Mouse (Mus musculus): ENCODE results near the gene Acsf2. TPM values are rescaled to one million over a fixed set of nuclear protein-coding genes. Genes with fewer than 3 reads are reported as not detected.
A peak's percentile ranks its signal among the peaks of the same experiment; 100 is the strongest.

Gene Acsf2
- polyA plus RNA-seq, 1 experiment from 2014 or later, result 4.2 TPM

- Histone ChIP-seq H3K36me3 (no peaks in the 10 kb centered on the region), H3K4me2 (replicated peaks) (no peak overlapping the region)
Measured at GRCm38 (mm10) chr11:94621458-94621852, 19.8 kb upstream of the Acsf2 start.

GRCm38 (mm10) chr11:94620766-94621457, 19.2 kb upstream of the Acsf2 start:
- Histone ChIP-seq H3K4me1 (replicated peaks) (no peaks in the 10 kb centered on the region), H3K4me3 (replicated peaks) (no peak overlapping the region), H3K4me2 (replicated peaks) (no peak overlapping the region), H3K27me3 (replicated peaks) (no peaks in the 10 kb centered on the region), H3K36me3 (no peaks in the 10 kb centered on the region), H3K9ac (no peak overlapping the region), H3K9me3 (no peaks in the 10 kb centered on the region), H3K27ac (no peak overlapping the region)
- no peak for ATAC-seq
- 65% methylated on average over 6 of the region's 6 CpGs for WGBS

More at GRCm38 (mm10) chr11:94621458-94621852, 19.8 kb upstream of the Acsf2 start:
- H3K4me3 ChIP-seq (replicated peaks), result no peak overlapping the region
- H3K9me3 ChIP-seq, result no peaks in the 10 kb centered on the region
- no peaks in the 10 kb centered on the region for H3K4me1 ChIP-seq (replicated peaks)
- no peak overlapping the region for H3K27ac ChIP-seq
- ATAC-seq, result no peak
- no peaks in the 10 kb centered on the region for H3K27me3 ChIP-seq (replicated peaks)
- H3K9ac ChIP-seq, result no peak overlapping the region

- H3K9me3 ChIP-seq, result no peaks in the 10 kb centered on the region
- no peak overlapping the region for H3K4me3 ChIP-seq (replicated peaks)
- no peak overlapping the region for H3K27ac ChIP-seq
- no peak overlapping the region for H3K4me2 ChIP-seq (replicated peaks)
- H3K27me3 ChIP-seq (replicated peaks), result no peaks in the 10 kb centered on the region
- H3K4me1 ChIP-seq (replicated peaks), result no peaks in the 10 kb centered on the region
- no peak for ATAC-seq
- no peak overlapping the region for H3K9ac ChIP-seq
- 87% methylated on average over 2 of the region's 2 CpGs for WGBS
- H3K36me3 ChIP-seq, result no peaks in the 10 kb centered on the region
Measured at GRCm38 (mm10) chr11:94617646-94618045, 16.0 kb upstream of the Acsf2 start.

GRCm38 (mm10) chr11:94615494-94615893, 13.8 kb upstream of the Acsf2 start:
- no peak for ATAC-seq
- Histone ChIP-seq H3K27ac (no peak overlapping the region), H3K27me3 (replicated peaks) (no peaks in the 10 kb centered on the region), H3K36me3 (no peaks in the 10 kb centered on the region), H3K4me3 (replicated peaks) (no peak overlapping the region), H3K9ac (no peak overlapping the region), H3K4me2 (replicated peaks) (no peak overlapping the region), H3K4me1 (replicated peaks) (no peaks in the 10 kb centered on the region), H3K9me3 (no peaks in the 10 kb centered on the region)
- WGBS, result 33% methylated on average over 4 of the region's 4 CpGs

- peak; percentile 84 for ATAC-seq
- Histone ChIP-seq H3K9me3 (no peaks in the 10 kb centered on the region), H3K4me2 (replicated peaks) (no peak overlapping the region), H3K36me3 (no peaks in the 10 kb centered on the region), H3K27me3 (replicated peaks) (no peaks in the 10 kb centered on the region), H3K27ac (no peak overlapping the region), H3K9ac (no peak overlapping the region), H3K4me1 (replicated peaks) (no peaks in the 10 kb centered on the region), H3K4me3 (replicated peaks) (no peak overlapping the region)
- 45% methylated on average over 4 of the region's 4 CpGs for WGBS
Measured at GRCm38 (mm10) chr11:94614603-94615002, 12.9 kb upstream of the Acsf2 start.

GRCm38 (mm10) chr11:94610744-94611740, 9.4 kb upstream of the Acsf2 start:
- no peak for ATAC-seq
- H3K27ac ChIP-seq, result no peak overlapping the region
- H3K4me3 ChIP-seq (replicated peaks), result no peak overlapping the region
- no peaks in the 10 kb centered on the region for H3K9me3 ChIP-seq
- no peaks in the 10 kb centered on the region for H3K27me3 ChIP-seq (replicated peaks)
- WGBS, result 65% methylated on average over 4 of the region's 4 CpGs
- no peak overlapping the region for H3K4me2 ChIP-seq (replicated peaks)
- no peaks in the 10 kb centered on the region for H3K36me3 ChIP-seq
- H3K9ac ChIP-seq, result no peak overlapping the region
- no peaks in the 10 kb centered on the region for H3K4me1 ChIP-seq (replicated peaks)

- Histone ChIP-seq H3K4me1 (replicated peaks) (peaks cover 12% of the 10 kb centered on the region), H3K4me2 (replicated peaks) (peak overlapping the region; percentile 74), H3K4me3 (replicated peaks) (no peak overlapping the region), H3K27me3 (replicated peaks) (no peaks in the 10 kb centered on the region), H3K9me3 (no peaks in the 10 kb centered on the region), H3K27ac (no peak overlapping the region), H3K9ac (peak overlapping the region; percentile 52; the same call in 1 of the 2 replicates), H3K36me3 (no peaks in the 10 kb centered on the region)
- ATAC-seq, result no peak; the same call in 1 of the 2 replicates
- WGBS, result 56% methylated on average over 11 of the region's 11 CpGs
Measured at GRCm38 (mm10) chr11:94602356-94602955, 785 bp upstream of the Acsf2 start.

- Histone ChIP-seq H3K4me2 (replicated peaks) (peak overlapping the region; percentile 74; the same call in 1 of the 2 replicates), H3K27me3 (replicated peaks) (no peaks in the 10 kb centered on the region), H3K9ac (no peak overlapping the region), H3K4me1 (replicated peaks) (peaks cover 15% of the 10 kb centered on the region), H3K4me3 (replicated peaks) (no peak overlapping the region), H3K36me3 (no peaks in the 10 kb centered on the region), H3K27ac (no peak overlapping the region), H3K9me3 (no peaks in the 10 kb centered on the region)
- WGBS, result 89% methylated on average over 7 of the region's 7 CpGs
- no peak for ATAC-seq
Measured at GRCm38 (mm10) chr11:94600447-94600846, 1.2 kb downstream of the Acsf2 start.

GRCm38 (mm10) chr11:94598437-94599120, 3.1 kb downstream of the Acsf2 start:
- Histone ChIP-seq H3K4me1 (replicated peaks) (peaks cover 15% of the 10 kb centered on the region), H3K9me3 (no peaks in the 10 kb centered on the region), H3K9ac (no peak overlapping the region), H3K4me2 (replicated peaks) (no peak overlapping the region), H3K4me3 (replicated peaks) (no peak overlapping the region), H3K27me3 (replicated peaks) (no peaks in the 10 kb centered on the region), H3K36me3 (no peaks in the 10 kb centered on the region), H3K27ac (no peak overlapping the region)
- WGBS, result 61% methylated on average over 6 of the region's 6 CpGs
- no peak for ATAC-seq

- ATAC-seq, result no peak
- Histone ChIP-seq H3K4me2 (replicated peaks) (no peak overlapping the region), H3K36me3 (no peaks in the 10 kb centered on the region), H3K4me3 (replicated peaks) (no peak overlapping the region), H3K27me3 (replicated peaks) (no peaks in the 10 kb centered on the region), H3K9ac (no peak overlapping the region), H3K4me1 (replicated peaks) (peaks cover 15% of the 10 kb centered on the region), H3K9me3 (no peaks in the 10 kb centered on the region), H3K27ac (no peak overlapping the region)
- 81% methylated on average over 4 of the region's 4 CpGs for WGBS
Measured at GRCm38 (mm10) chr11:94597319-94597718, 4.4 kb downstream of the Acsf2 start.

- Histone ChIP-seq H3K27me3 (replicated peaks) (no peaks in the 10 kb centered on the region), H3K4me2 (replicated peaks) (no peak overlapping the region), H3K36me3 (no peaks in the 10 kb centered on the region), H3K4me3 (replicated peaks) (no peak overlapping the region), H3K9me3 (no peaks in the 10 kb centered on the region), H3K4me1 (replicated peaks) (peaks cover 12% of the 10 kb centered on the region), H3K9ac (no peak overlapping the region), H3K27ac (no peak overlapping the region)
- no peak for ATAC-seq
- 68% methylated on average over 7 of the region's 7 CpGs for WGBS
Measured at GRCm38 (mm10) chr11:94596311-94596852, 5.3 kb downstream of the Acsf2 start.

Data from intestine, embryonic 15.5 days (tissue).